Comparison of ENCODE assay signal across 18 mouse cellular contexts in genomic region chr8:10629862-10630261, GRCm38 (mm10).
A peak's percentile ranks its signal among the peaks of the same experiment; 100 is the strongest.
DNase-seq lines count a peak whose midpoint lies in the region; ATAC-seq and TF ChIP-seq lines count a peak whose summit lies in the region.
"Had no signal": no experiment of that assay in that cellular context is flagged by ENCODE, and none has a peak within 500 bp of the region (broad histone marks: within the 10 kb centered on the region; RNA-seq: fewer than 3 reads in every experiment).

No protein-coding gene starts in this region.

- 75% methylated on average over 5 of the region's 5 CpGs for WGBS in heart, embryonic 11.5 days (ENCODE audit: insufficient replicate concordance)
- 41% methylated on average over 5 of the region's 5 CpGs for WGBS in lung, embryonic 14.5 days
- 22% methylated on average over 5 of the region's 5 CpGs for WGBS in limb, embryonic 13.5 days

- H3K27me3 ChIP-seq in heart, embryonic 11.5 days (ENCODE audit: control insufficient read depth, insufficient read depth, low read length): no peaks in the 10 kb centered on the region
- no peaks in the 10 kb centered on the region for H3K27me3 ChIP-seq in lung, embryonic 14.5 days (ENCODE audit: insufficient read depth, low read length)
- no peaks in the 10 kb centered on the region for H3K27me3 ChIP-seq in limb, embryonic 13.5 days
- H3K27me3 ChIP-seq: hindbrain, embryonic 15.5 days; limb, embryonic 15.5 days; stomach, embryonic 15.5 days had no signal

- H3K4me3 ChIP-seq in heart, embryonic 11.5 days (ENCODE audit: low read depth, low read length): no peak overlapping the region
- no peak overlapping the region for H3K4me3 ChIP-seq in lung, embryonic 14.5 days (ENCODE audit: low read depth, low read length)
- H3K4me3 ChIP-seq in limb, embryonic 13.5 days: no peak overlapping the region
- H3K4me3 ChIP-seq: hindbrain, embryonic 15.5 days; left cerebral cortex, adult 2 months; limb, embryonic 15.5 days; stomach, embryonic 15.5 days had no signal

- no peak for TF ChIP-seq POLR2A in brain, embryonic 14.5 days (IDR thresholded peaks at IDR 0.05; ENCODE audit: borderline replicate concordance, extremely low read depth, insufficient read depth, insufficient read length, poor library complexity, severe bottlenecking)

- no peaks in the 10 kb centered on the region for H3K36me3 ChIP-seq in heart, embryonic 11.5 days (ENCODE audit: control insufficient read depth, insufficient read depth, low read length)
- H3K36me3 ChIP-seq in lung, embryonic 14.5 days (ENCODE audit: insufficient read depth): no peaks in the 10 kb centered on the region
- no peaks in the 10 kb centered on the region for H3K36me3 ChIP-seq in limb, embryonic 13.5 days
- H3K36me3 ChIP-seq: hindbrain, embryonic 15.5 days; limb, embryonic 15.5 days; stomach, embryonic 15.5 days had no signal

- peaks cover 5% of the 10 kb centered on the region; the same call in 1 of the 2 replicates for H3K4me1 ChIP-seq in heart, embryonic 11.5 days (ENCODE audit: control insufficient read depth, insufficient read depth, low read length)
- peaks cover 5% of the 10 kb centered on the region; the same call in 1 of the 2 replicates for H3K4me1 ChIP-seq in lung, embryonic 14.5 days (ENCODE audit: insufficient read depth)
- peaks cover 39% of the 10 kb centered on the region for H3K4me1 ChIP-seq in limb, embryonic 13.5 days
- H3K4me1 ChIP-seq: stomach, embryonic 15.5 days had no signal

- H3K9me3 ChIP-seq in heart, embryonic 11.5 days (replicated peaks; ENCODE audit: control insufficient read depth, low read length): no peaks in the 10 kb centered on the region
- no peaks in the 10 kb centered on the region for H3K9me3 ChIP-seq in lung, embryonic 14.5 days (ENCODE audit: low read depth, low read length)
- H3K9me3 ChIP-seq in limb, embryonic 13.5 days: no peaks in the 10 kb centered on the region
- H3K9me3 ChIP-seq: hindbrain, embryonic 15.5 days; limb, embryonic 15.5 days; stomach, embryonic 15.5 days had no signal

- TF ChIP-seq CTCF in lung, embryonic 14.5 days (IDR thresholded peaks at IDR 0.05; ENCODE audit: low read depth): no peak
- TF ChIP-seq CTCF in brain, embryonic 14.5 days (IDR thresholded peaks at IDR 0.05; ENCODE audit: borderline replicate concordance, extremely low read depth, insufficient read depth, insufficient read length): no peak

- no peak for ATAC-seq in heart, embryonic 11.5 days (replicated peaks; ENCODE audit: insufficient number of reproducible peaks, low FRiP score, low TSS enrichment)
- ATAC-seq in lung, embryonic 14.5 days (ENCODE audit: insufficient read depth): no peak
- ATAC-seq in limb, embryonic 13.5 days (ENCODE audit: low FRiP score, low read depth): no peak
- ATAC-seq in granulocyte monocyte progenitor cell, adult 5-6 weeks (replicated peaks; ENCODE audit: poor library complexity, severe bottlenecking): no peak
- ATAC-seq: liver, postnatal 0 days had no signal

- H3K27ac ChIP-seq in heart, embryonic 11.5 days (ENCODE audit: low read depth, low read length): no peak overlapping the region
- H3K27ac ChIP-seq in lung, embryonic 14.5 days (ENCODE audit: low read depth): peak overlapping the region; percentile 6; the same call in 1 of the 2 replicates
- H3K27ac ChIP-seq in limb, embryonic 13.5 days: no peak overlapping the region
- H3K27ac ChIP-seq: hindbrain, embryonic 15.5 days; left cerebral cortex, adult 2 months; limb, embryonic 15.5 days; stomach, embryonic 15.5 days had no signal

- H3K9ac ChIP-seq in heart, embryonic 11.5 days (ENCODE audit: low read depth, low read length): no peak overlapping the region
- no peak overlapping the region for H3K9ac ChIP-seq in lung, embryonic 14.5 days
- 0 out of 2 replicates have a peak overlapping the region, but pooled peaks have one; percentile 5 for H3K9ac ChIP-seq in limb, embryonic 13.5 days
- H3K9ac ChIP-seq: hindbrain, embryonic 15.5 days; limb, embryonic 15.5 days; liver, postnatal 0 days; stomach, embryonic 15.5 days had no signal

- DNase-seq in heart, adult 11 months: peak; percentile 13
- DNase-seq in lung, embryonic 14.5 days: peak; percentile 26
- DNase-seq in lung, postnatal 36 days: no peak
- DNase-seq in brain, embryonic 14.5 days (ENCODE audit: low read depth): peak; percentile 35
- DNase-seq in spleen, postnatal 10 days (ENCODE audit: low spot score in 2 of 2): no peak
- DNase-seq: adrenal gland, postnatal 10 days; B cell, adult 2 months; cerebellum, adult 8-10 months; kidney, adult 9 months; liver, postnatal 0 days; retina, postnatal 1 day had no signal

- no peak overlapping the region for H3K4me2 ChIP-seq in heart, embryonic 11.5 days
- H3K4me2 ChIP-seq in lung, embryonic 14.5 days: no peak overlapping the region
- no peak overlapping the region for H3K4me2 ChIP-seq in limb, embryonic 13.5 days (replicated peaks)
- H3K4me2 ChIP-seq: hindbrain, embryonic 15.5 days; limb, embryonic 15.5 days; stomach, embryonic 15.5 days had no signal

Comparison
In these comparisons a context has a peak if more than half of its experiments do, and no peak if none do; other contexts are left out.
1. DNase-seq: peak in heart, adult 11 months (single experiment), lung, embryonic 14.5 days (single experiment) and brain, embryonic 14.5 days (single experiment); none in lung, postnatal 36 days (single experiment) and spleen, postnatal 10 days (0 of 2).